Mouse (Mus musculus): ENCODE results near the gene Pole3.
A peak's percentile ranks its signal among the peaks of the same experiment; 100 is the strongest.
"Not testable (repeated sequence)": the region's sequence is repeated elsewhere in the genome, so short reads cannot be mapped to it uniquely, and the experiment has no call there.

The Pole3 gene

DNA sequence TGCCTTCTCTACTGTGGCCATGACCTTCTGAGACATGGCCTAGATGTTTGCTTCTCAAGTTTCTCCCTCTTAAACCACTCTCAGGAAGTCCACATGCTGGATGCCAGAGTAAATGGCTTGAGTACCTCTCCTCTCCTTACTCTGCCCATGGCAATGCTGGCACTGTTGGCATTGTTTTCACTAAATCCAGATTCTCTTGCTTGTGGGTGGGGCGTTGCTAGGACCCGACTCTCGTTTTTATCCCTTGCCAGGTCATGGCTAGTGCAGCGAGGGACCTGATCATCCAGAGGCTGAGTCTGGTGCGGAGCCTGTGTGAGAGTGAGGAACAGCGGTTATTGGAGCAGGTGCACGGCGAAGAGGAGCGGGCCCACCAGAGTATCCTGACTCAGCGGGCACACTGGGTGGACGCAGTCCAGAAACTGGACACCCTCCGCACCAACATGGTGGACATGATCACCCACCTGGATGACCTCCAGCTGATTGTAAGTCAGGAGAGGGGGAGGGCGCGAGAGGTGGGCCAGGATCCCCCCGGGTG is 38.6 kb downstream of the Pole3 start:
- DNase-seq: no peak

- peak; percentile 65 for DNase-seq
These were observed 39.3 kb downstream of the Pole3 start for GRCm38 (mm10) chr4:62485450-62486161.

DNA sequence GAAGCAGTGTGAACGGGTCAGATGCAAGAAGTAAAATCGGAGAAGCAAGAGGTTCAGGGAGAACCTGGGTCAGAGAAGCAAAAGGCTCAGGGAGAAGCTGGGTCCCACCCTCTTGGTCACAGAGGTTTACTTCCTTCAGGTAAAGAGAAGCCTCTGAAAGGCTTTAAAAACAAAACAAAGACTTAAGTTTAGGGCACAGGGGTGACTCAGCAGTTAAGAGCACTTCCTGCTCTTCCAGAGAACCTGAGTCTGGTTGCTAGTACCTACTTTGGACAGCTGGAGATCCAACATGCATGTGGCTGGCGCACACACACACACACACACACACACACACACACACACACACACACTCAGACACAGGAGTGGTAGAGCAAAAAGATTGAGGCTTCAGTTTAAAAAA is 39.9 kb downstream of the Pole3 start:
- DNase-seq: no peak

GRCm38 (mm10) chr4:62480709-62481605 is 43.9 kb downstream of the Pole3 start:
- DNase-seq: no peak

DNA sequence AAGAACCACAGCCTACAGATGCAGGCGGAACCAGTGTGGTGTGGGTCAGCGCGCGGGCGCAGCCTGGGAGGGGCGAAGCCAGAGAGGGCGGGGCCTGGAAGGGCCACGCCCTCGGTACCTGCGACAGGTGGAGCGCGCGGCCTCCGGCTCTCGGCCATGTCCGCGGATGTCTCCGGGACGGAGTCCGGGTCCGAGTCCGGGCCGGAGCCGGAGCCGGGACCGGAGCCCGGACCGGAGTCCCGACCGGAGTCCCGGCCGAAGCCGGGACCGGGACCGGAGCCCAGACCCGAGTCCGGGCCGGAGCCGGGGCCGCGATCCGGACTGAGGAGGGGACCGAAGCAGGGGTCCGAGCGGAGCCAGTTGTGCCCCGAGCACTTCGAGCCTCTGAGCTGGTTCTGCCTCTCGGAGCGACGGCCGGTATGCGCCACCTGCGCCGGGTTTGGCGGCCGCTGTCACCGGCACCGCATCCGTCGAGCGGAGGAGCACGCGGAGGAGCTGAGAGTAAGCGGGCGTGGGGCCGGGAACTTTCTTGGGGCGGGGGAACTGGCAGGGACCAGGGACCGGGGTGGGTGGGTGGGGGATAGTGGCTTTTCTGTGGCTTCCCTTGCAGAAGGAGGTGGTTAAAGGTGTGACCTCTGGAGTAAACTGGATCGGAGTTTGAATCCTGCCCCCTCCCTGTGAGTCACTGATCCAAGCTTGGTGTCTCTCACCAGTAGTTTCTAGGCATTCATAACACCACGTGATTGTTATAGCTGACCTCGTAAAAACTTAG is 44.7 kb downstream of the Pole3 start, which contains the start of gene Bspry:
TSS of gene Bspry (plus strand) at position 117 of the 772 bp plus-strand sequence.
- DNase-seq: peak; percentile 58

GRCm38 (mm10) chr4:62479593-62479936 is 45.3 kb downstream of the Pole3 start:
- not testable (repeated sequence) for DNase-seq

- DNase-seq: no peak
These were observed 47.2 kb downstream of the Pole3 start for GRCm38 (mm10) chr4:62477542-62478244.

- DNase-seq: no peak
These were observed 49.1 kb downstream of the Pole3 start for GRCm38 (mm10) chr4:62475793-62476192.

GRCm38 (mm10) chr4:62475131-62475530 is 49.7 kb downstream of the Pole3 start:
- DNase-seq: no peak
